Mouse (Mus musculus): ENCODE data around the gene Akt3.
A peak's percentile ranks its signal among the peaks of the same experiment; 100 is the strongest.

Gene Akt3

DNA sequence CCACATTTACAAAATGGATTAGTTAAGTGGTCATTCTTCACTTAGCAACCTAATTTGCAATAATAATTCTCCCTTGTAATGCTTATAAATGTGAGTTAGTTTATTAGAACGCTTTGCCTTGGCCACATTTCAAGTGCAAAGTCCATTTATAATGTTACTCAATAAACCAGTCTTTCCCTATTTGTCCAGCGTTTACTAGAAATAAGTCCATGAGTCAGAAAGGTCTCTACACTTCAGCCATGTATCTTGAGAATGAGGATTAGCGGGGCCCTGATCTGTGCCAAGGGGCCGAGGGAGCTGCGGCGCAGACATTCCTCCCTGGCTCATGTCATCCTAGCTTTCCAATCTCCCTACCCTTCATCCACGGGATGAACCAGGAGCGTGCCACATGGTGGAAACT is 275.3 kb downstream of the Akt3 start:
- no peak for DNase-seq (ENCODE audit: low read depth, low spot score)

DNA sequence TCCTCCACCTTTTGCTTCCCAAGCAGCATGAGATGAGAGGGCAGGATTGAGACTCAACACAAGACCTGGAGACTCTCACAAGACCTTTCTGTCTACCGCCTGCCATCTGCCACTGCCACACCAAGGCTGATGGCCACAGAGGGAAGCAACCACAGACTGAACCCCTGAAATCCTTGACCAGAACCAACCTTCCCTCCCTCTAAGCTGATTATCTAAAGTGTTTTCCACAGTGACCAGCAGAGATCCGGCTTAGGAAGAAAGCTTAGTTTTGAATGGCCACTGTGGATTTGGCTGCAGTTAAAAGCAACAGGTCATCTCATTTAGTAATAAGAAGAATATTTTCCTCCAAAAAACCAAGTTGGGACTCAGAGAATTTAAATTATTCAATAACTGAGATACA is 276.5 kb downstream of the Akt3 start:
- no peak for DNase-seq (ENCODE audit: low read depth, low spot score)

DNA sequence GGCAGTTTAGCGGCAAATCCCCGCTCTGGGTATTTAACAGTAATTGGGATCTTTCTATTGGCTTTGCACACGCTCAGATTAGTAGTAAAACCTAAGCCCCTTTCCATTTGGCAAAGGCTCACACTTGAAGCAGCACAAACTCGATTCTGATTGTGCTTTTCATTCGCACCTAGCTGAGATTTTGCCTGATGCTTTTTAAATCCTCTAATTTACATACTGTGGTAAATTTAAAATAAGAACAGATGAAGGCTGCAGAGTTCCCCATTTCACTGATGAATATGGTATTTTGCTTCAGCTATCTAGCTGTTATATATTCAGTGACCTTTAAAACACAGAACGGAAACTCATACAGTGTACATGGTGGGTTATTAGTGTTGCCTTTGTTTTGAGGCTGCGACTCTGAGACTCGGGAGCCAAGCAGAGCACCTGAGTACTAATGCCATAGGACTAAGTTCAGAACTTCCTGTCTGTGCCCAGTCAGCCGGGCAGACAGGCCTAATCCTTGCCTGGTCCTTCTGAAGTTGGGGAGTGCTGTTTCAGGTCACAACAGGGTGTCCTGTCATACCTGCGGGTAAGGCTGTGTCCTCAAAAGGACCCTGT is 277.1 kb downstream of the Akt3 start:
- DNase-seq (ENCODE audit: low read depth, low spot score): peak; percentile 69

DNA sequence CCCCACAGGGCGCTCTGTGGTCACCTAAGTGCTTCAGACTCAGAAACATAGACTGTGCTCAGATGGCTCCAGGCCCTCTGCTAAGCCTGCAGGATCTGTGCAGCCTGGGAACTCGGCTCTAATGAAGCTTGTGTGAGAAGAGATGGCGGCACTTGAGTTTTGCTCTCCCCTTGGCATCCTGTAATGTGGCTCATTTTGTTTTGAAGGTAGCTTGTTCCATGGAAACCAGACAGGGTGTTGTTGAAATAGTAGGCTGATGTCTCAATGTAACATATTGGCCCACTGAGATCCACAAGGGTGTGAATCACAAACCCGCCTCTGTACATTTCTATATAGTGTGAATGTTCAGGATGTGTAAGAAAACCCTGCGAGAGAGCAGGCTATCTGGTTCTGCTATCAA is 277.9 kb downstream of the Akt3 start:
- peak; percentile 84 for DNase-seq (ENCODE audit: low read depth, low spot score)

DNA sequence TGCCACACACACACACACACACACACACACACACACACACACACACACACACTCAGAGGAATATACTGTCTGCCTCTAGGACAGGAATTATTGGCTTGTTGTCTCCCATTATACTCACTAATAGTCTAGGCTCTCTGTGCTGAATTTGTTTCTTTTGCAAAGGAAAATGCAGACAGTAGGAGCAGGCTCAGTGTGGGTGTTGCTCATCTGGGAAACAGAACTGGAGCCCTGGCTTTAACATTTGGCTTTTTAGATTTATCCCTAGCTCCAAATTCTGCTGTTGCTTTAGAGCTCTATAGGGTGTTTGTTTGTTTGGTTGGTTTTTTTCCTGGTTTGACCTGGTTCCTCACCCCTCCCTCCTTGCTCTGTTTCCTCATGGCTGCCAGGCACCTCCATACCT is 278.8 kb downstream of the Akt3 start:
- peak; percentile 66 for DNase-seq (ENCODE audit: low read depth, low spot score)

DNA sequence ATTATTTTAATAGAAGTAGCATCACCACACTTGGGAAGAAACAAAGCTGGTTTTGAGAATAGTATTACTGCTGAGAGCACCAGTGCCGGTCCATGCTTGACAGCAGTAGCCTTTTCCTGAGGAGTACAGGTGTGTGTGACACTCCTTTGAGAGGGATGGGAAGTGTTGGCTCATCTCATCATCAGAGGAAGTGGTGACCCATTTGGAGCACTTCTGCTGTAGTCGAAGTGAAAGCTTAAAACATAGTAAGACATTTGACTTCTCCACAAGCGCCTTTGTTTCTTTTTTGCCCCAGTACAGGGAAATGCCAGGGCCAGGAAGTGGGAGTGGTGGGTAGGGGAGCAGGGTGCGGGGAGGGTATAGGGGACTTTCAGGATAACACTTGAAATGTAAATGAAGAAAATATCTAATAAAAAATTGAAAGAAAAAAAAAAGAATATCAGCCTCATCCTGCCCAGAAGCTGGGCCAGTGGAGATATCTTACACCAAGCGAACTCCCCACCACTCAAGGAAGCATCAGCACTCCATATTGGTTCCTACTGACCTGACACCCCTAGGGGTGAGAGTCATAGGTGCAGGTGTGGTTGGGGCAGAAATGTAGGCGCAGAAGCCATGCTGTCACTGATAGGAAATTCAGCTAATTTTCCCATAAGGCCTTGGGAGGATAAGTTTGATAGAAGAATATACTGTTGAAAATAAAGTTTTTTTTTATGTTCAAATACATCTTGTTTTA is 284.5 kb downstream of the Akt3 start:
- no peak for DNase-seq (ENCODE audit: low read depth, low spot score)

DNA sequence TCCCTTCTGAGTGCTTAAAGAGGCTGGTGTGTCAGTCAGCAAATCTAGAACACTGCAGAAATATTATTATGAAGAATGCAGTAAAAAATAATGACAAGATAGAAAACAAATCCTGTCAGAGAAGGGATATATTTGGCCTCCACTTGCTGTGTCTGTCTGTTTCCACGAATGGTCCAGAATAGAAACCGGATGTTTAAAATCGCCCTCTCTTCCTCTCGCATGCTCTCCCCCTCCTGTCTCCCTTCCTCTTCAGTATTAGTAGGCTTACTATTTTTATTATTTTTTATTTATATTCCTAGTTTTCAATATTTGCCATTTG is 286.6 kb downstream of the Akt3 start:
- peak; percentile 48 for DNase-seq (ENCODE audit: low read depth, low spot score)

DNA sequence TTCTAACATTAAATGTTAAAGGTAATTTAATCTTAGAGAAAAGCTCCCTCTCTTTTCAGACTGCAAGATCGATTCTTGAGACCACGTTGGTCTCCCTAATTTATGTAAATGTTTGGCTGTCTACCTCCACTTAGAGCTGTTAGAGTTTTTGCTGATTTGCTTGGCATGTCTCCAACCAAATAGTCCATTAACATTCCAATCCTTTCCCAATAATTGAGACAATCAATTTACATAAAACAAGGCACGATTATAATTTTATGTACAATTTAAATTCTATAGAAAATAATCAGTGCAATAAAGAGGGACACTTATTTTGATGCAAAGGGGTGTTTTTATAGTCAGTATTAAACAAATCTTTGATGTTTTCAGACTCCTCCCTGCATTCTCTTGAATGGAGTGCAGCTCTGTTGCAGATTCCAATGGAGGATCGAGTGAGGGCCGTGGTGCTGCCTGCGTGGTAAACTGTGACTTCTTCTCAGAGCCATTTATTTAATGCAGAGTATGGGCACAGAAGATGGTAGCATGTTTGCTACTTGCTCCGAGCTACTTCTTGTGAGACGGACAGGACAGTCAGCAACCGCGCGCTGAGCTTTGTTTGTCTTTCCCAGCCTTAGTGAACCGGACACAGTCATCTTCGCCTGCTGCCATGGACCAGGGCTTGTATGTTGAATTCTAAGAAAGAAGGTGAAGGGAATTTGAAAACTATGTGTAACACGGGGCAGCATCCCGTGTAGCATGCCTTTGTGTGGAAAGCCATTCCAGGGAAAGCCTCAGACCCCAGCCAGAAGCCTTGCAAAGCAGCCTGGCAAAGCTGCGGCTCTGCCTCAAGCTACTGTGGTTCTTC is 287.1 kb downstream of the Akt3 start:
- DNase-seq (ENCODE audit: low read depth, low spot score): no peak
